1 mouse cellular context compared by ENCODE assay signal in genomic region chr16:19387984-19388383, GRCm38 (mm10).
TF ChIP-seq lines count a peak whose summit lies in the region.

No protein-coding gene starts in this region.

TF ChIP-seq in MEL, 35 proteins besides CTCF, POLR2A, EP300 and RAD21:
- TF ChIP-seq MAZ (IDR thresholded peaks at IDR 0.05; ENCODE audit: low read depth, low read length), result no peak
- TF ChIP-seq GATA1 (IDR thresholded peaks at IDR 0.05; ENCODE audit: low read depth, low read length), result no peak
- TF ChIP-seq ZC3H11A (IDR thresholded peaks at IDR 0.05; ENCODE audit: low read depth, low read length), result no peak
- no peak for TF ChIP-seq BHLHE40 (IDR thresholded peaks at IDR 0.05; ENCODE audit: borderline replicate concordance, low read depth, low read length)
- no peak for TF ChIP-seq TBP (IDR thresholded peaks at IDR 0.05; ENCODE audit: low read depth, low read length)
- no peak for TF ChIP-seq USF1 (IDR thresholded peaks at IDR 0.05; ENCODE audit: low read depth, low read length)
- TF ChIP-seq POLR2AphosphoS2 (IDR thresholded peaks at IDR 0.05; ENCODE audit: low read length), result no peak
- TF ChIP-seq E2F4 (IDR thresholded peaks at IDR 0.05; ENCODE audit: borderline replicate concordance, low read depth, low read length), result no peak
- no peak for TF ChIP-seq ELF1 (IDR thresholded peaks at IDR 0.05; ENCODE audit: low read depth, low read length)
- TF ChIP-seq MEF2A (IDR thresholded peaks at IDR 0.05; ENCODE audit: extremely low read depth, insufficient replicate concordance, low read depth, low read length, poor library complexity, severe bottlenecking), result no peak
- no peak for TF ChIP-seq ZMIZ1 (IDR thresholded peaks at IDR 0.05; ENCODE audit: low read depth, low read length)
- no peak for TF ChIP-seq MYB (IDR thresholded peaks at IDR 0.05; ENCODE audit: low read depth, low read length)
- no peak for TF ChIP-seq MAFK (IDR thresholded peaks at IDR 0.05; ENCODE audit: borderline replicate concordance, low read depth, low read length)
- no peak for TF ChIP-seq TAL1 (IDR thresholded peaks at IDR 0.05; ENCODE audit: low read length)
- TF ChIP-seq RCOR1 (IDR thresholded peaks at IDR 0.05; ENCODE audit: low read depth, low read length), result no peak
- TF ChIP-seq NELFE (IDR thresholded peaks at IDR 0.05; ENCODE audit: low read depth, low read length), result no peak
